Mouse (Mus musculus): ENCODE results near the gene 1600002K03Rik. TPM values are rescaled to one million over a fixed set of nuclear protein-coding genes. Genes with fewer than 3 reads are reported as not detected.

Gene 1600002K03Rik
- polyA plus RNA-seq, 1 experiment = 11.2 TPM

DNA sequence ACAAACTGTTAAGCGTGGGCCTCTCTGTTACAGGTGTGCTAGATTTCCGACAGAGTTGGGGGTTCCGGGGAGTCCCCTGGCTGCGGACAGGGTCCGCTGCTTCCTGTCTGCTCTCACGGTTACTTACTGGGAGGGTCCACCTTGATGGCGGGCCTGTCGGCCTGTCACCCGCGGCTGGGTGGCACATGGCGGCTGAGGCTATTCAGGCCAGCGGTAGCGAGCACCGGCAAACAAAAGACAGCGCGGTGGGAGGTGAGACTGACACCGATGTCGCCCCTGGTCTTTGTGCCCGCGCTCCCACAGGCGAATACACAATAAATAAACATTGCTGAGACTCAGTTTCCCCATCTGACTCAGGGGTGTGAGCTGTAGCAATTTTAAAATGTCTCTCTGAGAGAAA lies 17.3 kb downstream of the 1600002K03Rik start:
- Histone ChIP-seq H3K27me3 (replicated peaks; ENCODE audit: control insufficient read depth, insufficient read depth, low read length) (peaks cover 5% of the 10 kb centered on the region; the same call in 1 of the 2 replicates), H3K27ac (ENCODE audit: insufficient read depth, low read depth, low read length) (no peak overlapping the region), H3K36me3 (ENCODE audit: control insufficient read depth, insufficient read depth, low read length) (no peaks in the 10 kb centered on the region), H3K4me3 (ENCODE audit: insufficient read depth, low read depth, low read length) (no peak overlapping the region), H3K4me1 (ENCODE audit: control insufficient read depth, insufficient read depth, low read length) (no peaks in the 10 kb centered on the region)
- DNase-seq = no peak
- WGBS = 11% methylated on average over 21 of the region's 21 CpGs
- TF ChIP-seq CTCF (conservative IDR thresholded peaks at IDR 0.05; ENCODE audit: insufficient read depth, insufficient read length, low read depth, low read length) (no peak), POLR2A (IDR thresholded peaks at IDR 0.05; ENCODE audit: low read depth, low read length) (no peak)

- Histone ChIP-seq H3K27me3 (replicated peaks; ENCODE audit: control insufficient read depth, insufficient read depth, low read length) (peaks cover 5% of the 10 kb centered on the region; the same call in 1 of the 2 replicates), H3K4me3 (ENCODE audit: insufficient read depth, low read depth, low read length) (peak overlapping the region; percentile 55), H3K27ac (ENCODE audit: insufficient read depth, low read depth, low read length) (no peak overlapping the region), H3K4me1 (ENCODE audit: control insufficient read depth, insufficient read depth, low read length) (no peaks in the 10 kb centered on the region), H3K36me3 (ENCODE audit: control insufficient read depth, insufficient read depth, low read length) (no peaks in the 10 kb centered on the region)
- DNase-seq = peak; percentile 37
- no peak for TF ChIP-seq CTCF (conservative IDR thresholded peaks at IDR 0.05; ENCODE audit: insufficient read depth, insufficient read length, low read depth, low read length)
- no peak for TF ChIP-seq POLR2A (IDR thresholded peaks at IDR 0.05; ENCODE audit: low read depth, low read length)
- under 1% methylated on average over 48 of the region's 48 CpGs for WGBS
These were observed 17.8 kb downstream of the 1600002K03Rik start for GRCm38 (mm10) chr10:80190491-80191051.

- H3K27me3 ChIP-seq (replicated peaks; ENCODE audit: control insufficient read depth, insufficient read depth, low read length) = peaks cover 5% of the 10 kb centered on the region; the same call in 1 of the 2 replicates
- WGBS = 92% methylated on average over 6 of the region's 6 CpGs
- H3K36me3 ChIP-seq (ENCODE audit: control insufficient read depth, insufficient read depth, low read length) = no peaks in the 10 kb centered on the region
- no peak overlapping the region for H3K4me3 ChIP-seq (ENCODE audit: insufficient read depth, low read depth, low read length)
- no peak for DNase-seq
- H3K4me1 ChIP-seq (ENCODE audit: control insufficient read depth, insufficient read depth, low read length) = no peaks in the 10 kb centered on the region
- no peak overlapping the region for H3K27ac ChIP-seq (ENCODE audit: insufficient read depth, low read depth, low read length)
- TF ChIP-seq CTCF (conservative IDR thresholded peaks at IDR 0.05; ENCODE audit: insufficient read depth, insufficient read length, low read depth, low read length) (no peak), POLR2A (IDR thresholded peaks at IDR 0.05; ENCODE audit: low read depth, low read length) (no peak)
These were observed 21.2 kb downstream of the 1600002K03Rik start for GRCm38 (mm10) chr10:80193976-80194375.

- 82% methylated on average over 8 of the region's 8 CpGs for WGBS
- H3K36me3 ChIP-seq (ENCODE audit: control insufficient read depth, insufficient read depth, low read length) = no peaks in the 10 kb centered on the region
- H3K27ac ChIP-seq (ENCODE audit: insufficient read depth, low read depth, low read length) = no peak overlapping the region
- no peaks in the 10 kb centered on the region for H3K4me1 ChIP-seq (ENCODE audit: control insufficient read depth, insufficient read depth, low read length)
- no peak overlapping the region for H3K4me3 ChIP-seq (ENCODE audit: insufficient read depth, low read depth, low read length)
- H3K27me3 ChIP-seq (replicated peaks; ENCODE audit: control insufficient read depth, insufficient read depth, low read length) = peaks cover 5% of the 10 kb centered on the region; the same call in 1 of the 2 replicates
- no peak for TF ChIP-seq CTCF (conservative IDR thresholded peaks at IDR 0.05; ENCODE audit: insufficient read depth, insufficient read length, low read depth, low read length)
- no peak for TF ChIP-seq POLR2A (IDR thresholded peaks at IDR 0.05; ENCODE audit: low read depth, low read length)
- DNase-seq = no peak
These were observed 21.7 kb downstream of the 1600002K03Rik start for GRCm38 (mm10) chr10:80194441-80194840.

GRCm38 (mm10) chr10:80196167-80196566 lies 23.4 kb downstream of the 1600002K03Rik start:
- TF ChIP-seq POLR2A (IDR thresholded peaks at IDR 0.05; ENCODE audit: low read depth, low read length) (no peak), CTCF (conservative IDR thresholded peaks at IDR 0.05; ENCODE audit: insufficient read depth, insufficient read length, low read depth, low read length) (no peak)
- Histone ChIP-seq H3K4me3 (ENCODE audit: insufficient read depth, low read depth, low read length) (no peak overlapping the region), H3K27ac (ENCODE audit: insufficient read depth, low read depth, low read length) (no peak overlapping the region), H3K36me3 (ENCODE audit: control insufficient read depth, insufficient read depth, low read length) (no peaks in the 10 kb centered on the region), H3K4me1 (ENCODE audit: control insufficient read depth, insufficient read depth, low read length) (no peaks in the 10 kb centered on the region), H3K27me3 (replicated peaks; ENCODE audit: control insufficient read depth, insufficient read depth, low read length) (no peaks in the 10 kb centered on the region)
- 100% methylated on average over 1 of the region's 1 CpGs for WGBS
- no peak for DNase-seq

GRCm38 (mm10) chr10:80196778-80197581 lies 24.2 kb downstream of the 1600002K03Rik start:
- Histone ChIP-seq H3K27ac (ENCODE audit: insufficient read depth, low read depth, low read length) (no peak overlapping the region), H3K36me3 (ENCODE audit: control insufficient read depth, insufficient read depth, low read length) (no peaks in the 10 kb centered on the region)
- WGBS = 59% methylated on average over 33 of the region's 33 CpGs

DNA sequence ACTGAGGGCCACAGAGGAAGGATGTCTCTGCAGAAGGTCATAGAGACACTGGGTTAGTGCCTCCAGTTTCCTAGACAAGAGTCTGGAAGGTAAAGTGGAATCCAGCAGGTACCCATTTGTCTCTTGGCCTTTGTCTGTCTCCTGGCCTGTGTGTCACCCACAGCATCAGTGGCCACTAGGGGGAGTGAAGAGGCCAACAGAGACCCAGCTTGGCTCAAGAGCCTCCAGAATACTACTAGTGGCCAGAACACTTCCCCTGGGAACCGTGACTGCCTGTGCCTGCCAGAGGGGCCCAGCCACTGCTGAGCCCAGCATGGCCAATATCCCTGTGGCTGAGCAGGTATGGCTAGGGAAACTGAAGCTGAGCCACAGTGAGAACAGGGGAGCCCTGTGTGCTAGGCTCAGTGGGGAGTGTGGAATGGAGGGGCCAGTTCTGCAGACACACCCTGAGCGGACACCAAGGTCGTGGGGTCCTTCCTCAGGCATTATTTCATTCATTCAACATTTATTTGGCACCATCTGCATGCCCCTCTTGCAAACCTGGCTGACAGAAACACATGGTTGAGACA lies 26.8 kb downstream of the 1600002K03Rik start:
- Histone ChIP-seq H3K27ac (ENCODE audit: insufficient read depth, low read depth, low read length) (no peak overlapping the region), H3K36me3 (ENCODE audit: control insufficient read depth, insufficient read depth, low read length) (no peaks in the 10 kb centered on the region), H3K4me3 (ENCODE audit: insufficient read depth, low read depth, low read length) (no peak overlapping the region), H3K4me1 (ENCODE audit: control insufficient read depth, insufficient read depth, low read length) (no peaks in the 10 kb centered on the region), H3K27me3 (replicated peaks; ENCODE audit: control insufficient read depth, insufficient read depth, low read length) (no peaks in the 10 kb centered on the region)
- TF ChIP-seq POLR2A (IDR thresholded peaks at IDR 0.05; ENCODE audit: low read depth, low read length) (no peak), CTCF (conservative IDR thresholded peaks at IDR 0.05; ENCODE audit: insufficient read depth, insufficient read length, low read depth, low read length) (peak; percentile 91)
- WGBS = 52% methylated on average over 3 of the region's 3 CpGs
- DNase-seq = peak; percentile 94

More at GRCm38 (mm10) chr10:80196778-80197581, 24.2 kb downstream of the 1600002K03Rik start:
- no peaks in the 10 kb centered on the region for H3K4me1 ChIP-seq (ENCODE audit: control insufficient read depth, insufficient read depth, low read length)
- TF ChIP-seq CTCF (conservative IDR thresholded peaks at IDR 0.05; ENCODE audit: insufficient read depth, insufficient read length, low read depth, low read length) (no peak), POLR2A (IDR thresholded peaks at IDR 0.05; ENCODE audit: low read depth, low read length) (no peak)
- no peaks in the 10 kb centered on the region for H3K27me3 ChIP-seq (replicated peaks; ENCODE audit: control insufficient read depth, insufficient read depth, low read length)
- H3K4me3 ChIP-seq (ENCODE audit: insufficient read depth, low read depth, low read length) = no peak overlapping the region
- no peak for DNase-seq

Measured in kidney, adult 2 months (tissue).